Mouse (Mus musculus) testis, postnatal 10 days (tissue): ENCODE results near the gene Gstt3.
A peak's percentile ranks its signal among the peaks of the same experiment; 100 is the strongest.

ENCODE experiments used
- DNase-seq: peaks from one replicate; pipeline ENCODE4 v3.0.0; 2021; ENCODE audit warnings: low spot score

Gstt3 gene

DNA sequence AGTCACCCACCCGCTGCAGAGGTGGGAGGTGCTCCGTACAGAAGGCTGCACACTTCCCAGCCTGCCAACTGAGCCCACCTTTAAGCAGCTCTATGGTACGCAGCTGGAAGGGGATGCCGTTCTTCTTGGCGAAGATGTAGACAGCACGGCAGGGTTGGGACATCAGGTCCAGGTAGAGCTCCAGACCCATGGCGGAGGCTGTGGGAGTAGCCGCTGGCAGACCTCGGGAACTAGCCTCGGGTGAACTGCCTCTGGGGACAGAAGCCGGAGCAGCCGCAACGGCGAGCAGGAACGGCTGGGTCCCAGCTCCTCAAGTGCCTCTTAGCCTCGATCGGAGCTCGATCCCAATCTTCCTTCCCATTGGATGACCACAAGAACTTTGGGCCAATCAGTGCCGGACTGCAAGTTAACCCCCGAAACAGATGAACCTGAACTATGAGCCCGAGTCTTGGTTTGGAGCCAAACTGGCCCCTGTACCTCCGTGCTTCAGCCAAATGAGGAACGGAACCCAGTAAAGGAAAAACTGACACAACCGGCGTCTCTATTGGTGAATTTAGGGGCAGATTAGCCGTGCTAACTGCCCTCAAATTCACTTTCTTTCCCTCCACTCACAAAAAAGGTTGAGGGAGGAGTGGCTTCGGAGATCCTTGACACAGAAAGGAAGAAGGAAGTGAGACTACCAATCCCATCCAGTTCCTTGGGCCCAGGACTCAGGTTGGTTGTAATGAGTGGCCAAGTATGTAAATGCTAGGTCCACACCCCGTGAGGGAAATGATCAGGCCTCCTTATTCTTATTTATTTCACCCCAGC lies at the start of gene Gstt3, which contains the start of gene Gm20441:
Gene Gstt3 (minus strand): TSS at position 646 of the 810 bp plus-strand sequence.
Gene Gm20441 (minus strand): TSS at position 186 of the 810 bp plus-strand sequence.
- peak; percentile 68 for DNase-seq

DNA sequence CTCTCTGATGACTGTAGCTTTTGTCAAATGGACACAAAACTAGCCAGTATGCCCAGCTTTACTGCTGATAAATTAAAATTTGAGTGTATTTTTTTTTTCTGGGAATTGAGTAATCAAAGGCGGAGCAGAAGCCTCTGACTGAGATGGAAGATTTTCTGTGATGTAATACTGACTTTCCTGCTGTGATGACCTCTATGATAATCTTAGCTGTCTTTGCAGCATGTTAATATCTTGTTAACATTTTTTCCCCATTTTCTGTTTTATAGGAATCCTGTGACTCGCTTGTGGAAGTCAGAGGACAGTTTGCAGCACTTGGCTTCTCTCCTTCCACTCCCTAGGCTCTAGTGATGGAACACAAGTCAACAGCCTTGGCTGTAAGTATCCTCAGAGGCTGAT lies 49.1 kb upstream of the Gstt3 start:
- no peak for DNase-seq

DNA sequence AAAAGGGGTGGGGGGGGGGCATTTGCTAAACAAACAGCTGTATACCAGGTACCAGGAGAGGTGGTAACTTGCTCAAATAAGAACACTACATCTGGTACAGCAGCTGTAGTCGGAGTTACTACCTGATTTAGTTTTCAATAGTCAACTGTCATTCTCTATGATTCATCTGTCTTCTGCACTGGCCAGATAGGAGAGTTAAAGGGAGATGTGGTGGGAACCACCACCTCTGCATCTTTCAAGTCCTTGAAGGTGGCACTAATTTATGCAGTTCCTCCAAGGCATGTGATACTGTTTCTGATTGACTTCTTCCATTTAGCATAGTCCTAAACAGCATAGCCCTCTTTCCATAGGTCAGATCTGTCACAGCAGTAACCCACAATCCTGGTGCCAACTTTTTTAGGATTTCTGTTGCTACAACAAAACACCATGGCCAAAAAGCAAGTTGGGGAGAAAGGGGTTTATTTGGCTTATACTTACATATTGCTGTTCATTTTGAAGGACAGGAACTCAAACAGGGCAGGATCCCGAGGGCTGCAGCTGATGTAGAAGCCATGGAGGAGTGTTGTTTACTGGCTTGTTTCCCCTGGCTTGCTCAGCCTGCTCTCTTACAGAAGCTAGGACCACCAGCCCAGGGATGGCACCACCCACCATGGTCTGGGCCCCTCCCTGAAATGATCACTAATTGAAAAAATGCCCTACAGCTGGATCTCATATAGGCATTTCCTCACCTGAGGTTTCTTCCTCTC lies 48.5 kb upstream of the Gstt3 start:
- DNase-seq, result no peak

DNA sequence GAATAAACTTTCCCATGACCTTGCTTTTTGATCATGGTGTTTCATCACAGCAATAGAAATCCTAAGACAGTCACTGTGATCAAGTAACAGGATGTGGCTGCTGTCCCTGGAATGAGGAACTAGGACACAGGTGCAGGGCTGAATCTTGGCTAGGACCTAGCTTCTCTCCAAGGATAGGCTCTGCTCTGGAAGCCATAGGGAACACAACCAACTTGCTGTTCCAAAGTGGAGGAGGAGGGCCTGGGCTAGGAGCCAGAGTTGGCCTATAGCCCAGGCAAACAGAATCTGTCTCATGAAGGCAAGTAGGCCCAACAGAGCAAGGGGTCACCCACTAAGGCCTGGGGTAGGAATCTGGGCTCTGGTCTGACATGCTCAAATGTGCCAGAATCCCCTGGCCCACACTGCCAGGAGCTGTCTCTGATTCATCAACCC lies 47.3 kb upstream of the Gstt3 start:
- peak; percentile 53 for DNase-seq

DNA sequence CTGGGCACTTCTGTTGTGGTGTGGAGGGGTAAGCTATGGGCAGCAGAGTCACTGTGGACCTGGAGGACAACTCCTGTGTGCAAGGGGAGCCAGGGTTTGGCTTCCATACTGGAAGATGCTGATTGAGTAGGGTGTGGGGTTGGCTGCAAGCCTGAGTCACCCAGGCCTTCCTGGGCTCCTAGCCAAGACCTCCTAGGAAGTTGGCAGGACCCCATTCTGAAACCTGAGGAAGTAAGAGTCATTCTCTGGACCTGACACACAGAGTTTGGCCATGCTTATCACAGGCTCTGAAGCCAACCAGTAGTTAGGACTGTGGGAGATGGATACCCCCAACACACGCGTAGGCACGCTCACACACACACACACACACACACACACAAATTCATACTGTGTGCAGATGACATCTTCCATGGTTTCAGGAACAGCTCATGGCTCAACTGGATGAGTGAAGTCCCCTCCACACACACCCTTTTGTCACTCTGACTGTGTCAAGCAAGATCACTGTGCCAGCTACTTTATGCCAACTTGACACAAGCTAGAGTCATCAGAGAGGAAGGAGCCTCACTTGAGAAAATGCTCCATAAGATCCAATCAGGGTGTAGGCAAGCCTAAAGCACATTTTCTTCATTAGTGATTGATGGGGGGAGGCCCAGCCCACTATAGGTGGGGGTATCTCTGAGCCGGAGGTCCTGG lies 46.6 kb upstream of the Gstt3 start:
- peak; percentile 62 for DNase-seq

DNA sequence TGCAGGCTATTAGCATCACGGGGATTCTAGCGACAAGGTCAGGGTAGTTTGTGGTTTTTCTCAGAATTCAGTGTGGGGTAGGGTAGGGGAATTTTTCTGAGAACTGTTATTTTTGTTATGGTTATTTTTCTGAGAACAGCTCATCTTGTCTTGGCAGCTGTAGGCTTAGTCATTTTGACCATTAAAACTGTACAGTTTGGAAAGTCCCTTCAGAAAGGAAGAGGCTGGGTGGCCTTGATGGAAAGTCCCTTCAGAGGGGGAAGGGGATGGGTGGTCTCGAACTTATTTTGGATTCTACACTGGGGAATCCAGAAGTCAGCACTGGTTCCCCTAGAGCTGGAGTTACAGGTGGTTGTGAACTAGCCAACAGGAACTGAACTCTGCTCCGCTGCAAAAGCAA lies 43.3 kb upstream of the Gstt3 start:
- no peak for DNase-seq

DNA sequence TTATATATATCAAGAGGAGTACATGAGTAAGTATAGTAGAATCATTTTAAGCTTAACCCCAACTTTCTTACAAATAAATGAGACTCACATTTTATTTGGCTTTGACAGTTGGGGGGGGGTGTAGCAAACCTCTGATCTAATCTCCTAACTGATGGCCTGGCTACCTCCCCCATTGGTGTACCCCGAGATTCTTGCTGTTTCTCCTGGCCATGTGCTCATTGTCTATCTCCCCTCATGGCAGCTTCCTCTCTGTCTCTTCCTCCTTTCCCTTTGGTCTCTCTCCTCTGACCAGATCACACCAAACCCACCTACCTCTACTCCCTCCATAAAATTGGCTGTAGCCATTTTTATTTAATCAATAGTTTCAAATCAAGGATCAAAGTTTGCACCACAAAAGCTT lies 42.6 kb upstream of the Gstt3 start:
- DNase-seq, result no peak

DNA sequence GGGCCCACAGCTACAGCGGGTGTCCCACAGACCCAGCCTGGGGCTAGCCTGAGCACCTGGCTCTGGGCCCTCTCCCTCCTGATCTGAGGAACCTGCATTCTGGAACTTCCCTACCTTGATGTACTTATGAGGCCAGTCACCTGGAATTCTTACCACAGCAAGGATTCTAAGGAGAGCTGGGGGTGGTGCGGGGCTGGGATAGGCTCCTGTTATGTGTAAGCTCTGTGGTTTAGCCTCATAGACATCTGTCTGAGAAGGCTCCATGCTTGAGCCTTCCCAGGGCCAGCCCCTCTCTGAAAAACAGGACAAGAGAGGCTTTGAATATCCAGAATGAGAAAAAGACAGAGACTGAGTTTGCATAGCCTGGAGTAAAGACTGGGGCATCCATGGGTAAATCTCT lies 41.2 kb upstream of the Gstt3 start, which contains the start of gene Gstt4:
Gene Gstt4 (minus strand): TSS at position 101 of the 400 bp plus-strand sequence.
- DNase-seq, result no peak

DNA sequence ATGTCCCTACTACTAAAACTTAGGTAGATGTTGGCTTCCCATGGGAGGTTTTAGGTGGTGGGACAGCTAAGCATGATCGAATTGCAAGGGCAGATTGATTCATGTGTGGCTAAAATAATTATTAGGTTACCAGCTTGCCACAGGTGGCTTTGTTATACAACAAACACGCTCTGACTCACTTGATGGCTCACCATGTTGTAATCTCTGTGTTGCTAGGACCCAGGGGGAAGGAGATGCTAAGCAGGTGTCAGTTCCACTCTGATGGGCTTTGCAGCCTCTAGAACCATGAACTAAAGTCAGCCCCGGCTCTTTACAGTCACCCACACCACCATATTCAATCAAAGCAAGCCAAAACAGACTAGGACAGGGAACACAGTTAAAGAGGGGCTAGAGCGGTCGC lies 38.7 kb upstream of the Gstt3 start:
- DNase-seq, result no peak

DNA sequence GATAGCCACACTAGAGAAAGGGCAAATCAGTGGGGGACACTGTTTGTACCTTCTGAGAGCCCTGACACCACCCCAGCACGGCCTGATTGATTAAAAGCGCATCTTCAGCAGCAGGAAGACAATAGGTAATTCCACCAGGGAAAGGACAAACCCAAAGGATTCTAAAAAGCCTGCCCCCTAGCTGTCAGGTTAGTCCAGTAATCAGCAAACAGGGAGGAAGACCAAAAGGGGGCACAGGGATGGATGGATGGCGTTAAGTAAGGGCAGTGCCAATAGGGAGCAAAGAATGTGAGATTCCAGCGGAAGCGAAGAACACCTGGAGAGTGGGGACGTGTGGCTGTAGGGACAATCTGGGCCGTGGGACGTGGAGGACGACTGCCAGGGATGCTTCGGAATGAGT lies 37.4 kb upstream of the Gstt3 start:
- no peak for DNase-seq

DNA sequence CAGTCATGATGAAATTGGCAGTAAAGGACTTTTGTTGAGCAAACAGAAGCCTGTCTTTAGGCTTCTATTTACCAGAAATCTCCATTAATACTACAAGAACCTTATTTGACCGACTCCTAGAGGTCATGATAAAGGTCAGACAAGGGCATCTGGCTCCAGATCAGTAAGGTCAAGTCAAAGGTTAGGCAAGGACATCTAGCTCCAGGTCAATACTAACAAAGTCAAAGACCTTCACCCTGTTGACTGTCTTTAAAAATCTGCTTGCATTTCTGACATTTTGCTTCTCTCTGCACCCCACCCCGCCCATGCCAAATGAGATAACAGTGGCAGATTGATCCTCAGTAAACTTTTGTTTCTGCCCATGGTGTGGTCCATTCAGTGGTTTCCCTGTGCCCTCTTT lies 23.0 kb upstream of the Gstt3 start:
- no peak for DNase-seq

DNA sequence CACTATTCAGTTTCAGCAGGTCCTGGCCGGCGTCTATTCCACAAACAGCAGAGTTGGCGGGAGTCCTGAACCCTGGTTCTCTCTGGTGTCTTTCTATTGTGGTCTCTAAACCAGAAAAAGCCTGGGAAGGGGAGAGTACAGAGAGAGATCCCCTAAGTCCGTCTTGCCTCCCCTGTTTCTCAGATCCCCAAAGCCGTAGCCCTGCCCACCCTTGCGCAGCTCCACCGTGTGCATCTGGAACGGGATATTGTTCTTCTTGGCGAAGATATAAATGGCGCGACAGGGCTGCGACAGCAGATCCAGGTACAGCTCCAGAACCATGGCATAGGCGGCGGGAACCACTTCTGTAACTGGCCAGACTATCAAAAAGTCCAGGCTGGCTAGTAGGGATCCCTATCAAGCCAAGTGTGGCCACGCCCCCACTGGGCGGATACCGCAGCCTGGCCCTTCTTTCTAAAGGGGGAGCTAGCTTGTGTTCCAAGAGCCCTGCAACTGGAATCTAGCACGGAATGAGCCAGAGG lies 17.0 kb upstream of the Gstt3 start, which contains the start of gene Gstt1:
Gene Gstt1 (minus strand): TSS at position 409 of the 521 bp plus-strand sequence.
- peak; percentile 82 for DNase-seq

DNA sequence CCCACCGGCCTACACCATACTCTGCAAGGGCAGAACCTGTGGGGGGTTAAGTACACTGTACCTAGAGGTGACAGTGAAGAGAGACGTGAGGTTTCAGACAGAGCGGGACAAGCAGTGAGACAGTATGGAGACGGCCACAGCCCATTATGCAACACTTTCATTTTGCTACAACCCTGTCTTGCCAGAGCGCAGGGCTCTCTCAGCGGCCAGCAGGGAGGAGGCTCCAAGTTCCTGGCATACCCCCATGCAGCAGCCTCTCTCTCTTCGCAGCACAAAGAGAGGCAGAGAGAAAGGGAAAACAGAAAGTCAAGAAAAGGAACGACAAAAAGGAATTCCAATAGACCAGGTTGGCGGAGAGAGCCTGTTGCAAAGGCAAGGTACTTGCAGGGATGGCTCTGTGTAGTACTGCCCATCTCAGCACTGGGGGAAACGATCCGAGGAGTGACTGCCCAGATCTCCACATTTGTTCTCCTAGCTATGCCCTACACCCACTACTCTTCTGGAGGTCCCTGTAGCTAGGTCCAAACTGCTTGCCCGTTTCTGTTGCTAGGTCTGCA lies 16.5 kb upstream of the Gstt3 start:
- DNase-seq, result peak; percentile 64

DNA sequence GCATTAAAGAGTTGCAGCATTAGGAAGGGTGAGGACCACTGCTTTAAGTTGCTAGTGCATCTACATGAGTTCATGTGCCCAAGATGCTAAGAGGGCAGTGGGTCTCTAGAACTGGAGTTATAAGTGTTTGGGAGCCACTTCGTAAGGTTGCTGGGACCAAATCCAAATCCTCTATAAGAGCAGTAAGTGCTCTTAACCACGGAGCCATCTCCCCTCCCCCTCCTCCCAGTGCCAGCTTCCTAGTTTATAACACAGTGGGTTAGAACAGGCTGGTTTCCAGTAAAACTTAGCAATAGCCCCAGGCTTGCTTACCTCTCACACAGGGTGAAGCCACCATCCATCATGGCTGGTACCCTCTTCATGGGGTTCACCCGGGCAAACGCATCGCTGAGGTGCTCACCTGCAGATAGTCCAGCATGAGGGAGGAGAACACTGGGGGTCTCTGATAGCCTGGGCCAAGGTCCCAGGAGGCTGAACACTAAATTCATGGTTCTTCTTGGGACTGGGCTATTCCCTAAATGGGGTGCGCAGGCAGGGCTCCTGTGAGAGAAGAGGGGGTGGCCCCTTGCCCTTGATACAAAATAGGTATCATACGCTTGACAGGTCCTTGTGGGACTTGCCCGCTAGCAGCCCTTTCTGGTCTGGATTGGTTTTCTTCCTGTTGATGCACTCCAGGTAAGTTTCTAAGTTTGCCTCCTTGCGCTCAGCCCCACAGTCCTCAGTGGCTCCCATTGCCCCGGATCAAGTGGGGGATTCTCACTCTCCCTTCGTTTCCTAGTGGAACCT lies 15.7 kb upstream of the Gstt3 start:
- no peak for DNase-seq

DNA sequence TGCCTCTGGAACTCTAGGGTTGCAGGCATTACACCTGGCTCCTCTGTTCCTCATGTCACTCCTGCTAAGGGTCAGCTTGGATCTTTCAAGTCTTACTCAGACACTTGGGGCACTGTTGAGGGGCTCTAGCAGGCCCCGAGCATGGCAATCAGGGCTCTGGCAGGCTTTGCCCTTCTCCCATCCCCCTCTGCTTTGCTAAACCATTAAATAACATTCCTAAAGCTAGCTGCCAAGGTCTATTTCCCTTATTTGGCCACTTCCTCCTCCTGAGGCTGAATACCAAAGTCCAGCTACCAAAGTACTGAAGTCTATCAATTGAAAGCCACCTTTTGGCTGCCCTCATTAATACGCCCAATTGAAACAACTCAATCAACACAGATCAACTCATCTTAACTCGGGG lies 13.7 kb upstream of the Gstt3 start:
- DNase-seq, result no peak

DNA sequence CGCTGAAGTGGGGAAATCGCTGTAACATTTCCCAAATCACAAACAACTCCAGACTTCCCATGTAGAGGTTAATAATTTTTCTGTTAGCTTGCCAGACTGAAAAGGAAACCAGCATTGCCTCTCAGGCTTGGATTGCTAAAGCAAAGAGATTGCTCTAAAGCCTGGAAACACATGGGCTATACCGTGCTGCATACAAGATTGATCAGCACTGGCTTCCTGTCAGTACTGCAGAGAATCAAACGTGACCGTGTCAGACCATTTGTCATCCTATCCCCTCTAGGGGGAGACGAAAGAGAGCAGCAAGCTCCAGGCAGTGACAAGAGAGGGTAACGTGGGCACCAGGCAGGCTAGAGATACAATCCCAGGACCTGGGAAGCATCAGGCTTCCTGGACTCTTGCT lies 9.6 kb upstream of the Gstt3 start:
- DNase-seq, result no peak

DNA sequence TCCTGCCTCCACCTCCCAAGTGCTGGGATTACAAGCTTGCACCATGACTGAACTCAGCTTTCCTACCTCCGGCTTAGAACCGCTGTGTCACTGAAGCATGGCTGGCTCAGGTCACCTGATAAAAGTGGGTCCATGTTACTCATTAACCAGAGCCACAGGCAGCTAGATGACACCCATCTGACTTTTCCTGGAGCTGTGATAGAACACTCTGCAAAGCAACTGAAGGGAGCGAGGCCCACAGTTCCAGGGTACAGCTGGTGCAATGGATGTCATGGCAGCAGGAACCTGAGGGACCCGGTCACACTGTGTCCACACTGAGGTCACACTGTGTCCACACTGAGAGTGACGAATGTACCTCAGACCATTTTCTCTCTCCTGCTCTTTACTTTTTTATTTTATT lies 8.6 kb upstream of the Gstt3 start:
- no peak for DNase-seq

DNA sequence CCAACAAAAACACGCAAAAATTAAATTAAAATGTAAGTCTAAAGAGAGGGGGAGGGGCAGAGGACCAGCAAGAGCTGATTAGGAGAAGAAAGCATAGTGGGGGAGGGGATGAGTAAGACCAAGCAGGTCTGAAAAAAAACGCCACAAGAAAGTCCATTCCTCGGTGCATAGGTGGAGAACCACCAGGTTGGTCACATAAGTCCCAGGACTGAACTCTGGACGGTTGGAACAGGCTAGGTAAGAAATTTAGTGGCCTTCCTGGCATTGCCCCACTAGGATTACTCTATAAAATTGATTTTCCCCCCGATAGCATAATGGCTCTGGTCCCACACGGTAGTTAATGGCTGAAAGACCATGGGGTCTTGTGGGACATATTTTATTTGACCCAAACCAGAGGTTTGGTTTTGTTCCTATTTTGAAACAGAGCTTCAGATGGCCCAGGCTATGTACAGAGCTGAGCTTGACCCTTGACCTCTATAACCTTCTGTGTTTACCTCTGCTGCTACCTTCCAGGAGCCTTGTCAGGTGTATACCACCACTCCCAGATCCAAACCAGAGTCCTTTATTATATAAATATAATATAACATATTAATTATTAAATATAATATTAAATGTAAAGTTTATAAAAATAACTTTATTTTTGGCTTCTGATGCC lies 8.0 kb upstream of the Gstt3 start:
- DNase-seq, result no peak

DNA sequence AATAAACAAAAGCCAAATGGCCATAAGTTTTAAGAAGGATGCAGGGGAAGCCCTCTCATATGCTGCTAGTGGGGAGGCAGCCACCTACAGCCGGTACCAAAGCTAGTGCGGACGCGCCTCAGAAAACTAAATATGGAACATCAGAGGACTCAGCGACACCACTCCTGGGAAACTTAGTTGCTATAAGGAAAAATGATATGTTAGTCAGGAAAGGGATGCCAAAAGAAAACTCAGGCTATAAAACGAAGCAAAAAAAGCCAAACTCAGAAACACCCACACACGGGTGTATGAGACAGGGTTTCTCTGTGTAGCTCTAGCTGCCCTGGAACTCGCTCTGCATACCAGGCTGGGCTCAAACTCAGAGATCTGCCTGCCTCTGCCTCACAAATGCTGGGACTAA lies 7.1 kb upstream of the Gstt3 start:
- no peak for DNase-seq

DNA sequence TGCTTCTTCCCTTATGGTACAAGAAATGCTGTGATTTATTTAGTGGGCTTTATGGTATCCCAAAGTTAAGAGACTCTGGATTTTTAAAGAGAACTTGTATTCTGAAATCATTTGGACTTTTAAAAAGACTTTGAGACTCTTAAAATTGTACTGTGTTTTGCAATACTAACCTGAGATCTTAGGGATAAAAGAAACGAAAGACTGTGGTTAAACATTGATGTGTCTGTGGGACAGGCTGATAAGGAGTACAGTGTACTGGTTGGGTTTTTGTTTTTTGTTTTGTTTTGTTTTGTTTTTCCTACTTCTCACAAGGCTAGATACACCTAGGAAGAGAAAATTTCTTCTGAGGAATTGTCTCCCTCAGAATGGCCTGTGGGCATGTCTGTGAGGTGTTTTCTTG lies 4.2 kb upstream of the Gstt3 start:
- DNase-seq, result no peak
